Mouse (Mus musculus) limb, embryonic 12.5 days (tissue): ENCODE data around the gene Il12rb1. TPM values are rescaled to one million over a fixed set of nuclear protein-coding genes. Genes with fewer than 3 reads are reported as not detected.
A peak's percentile ranks its signal among the peaks of the same experiment; 100 is the strongest.

Source experiments
- ATAC-seq: fragments of 200-750 bp; cut with Nextera tagmentation; 2 replicates; pipeline ENCODE4 v1.8.0; 2017; ENCODE audit warnings: low read depth, moderate TSS enrichment; ENCODE audit not compliant: insufficient number of reproducible peaks, insufficient read depth, low FRiP score, low TSS enrichment
- H3K27ac ChIP-seq: fragments of 300-500 bp; sonication (generic); 2 replicates; pipeline ENCODE4 v1.5.1; 2016; ENCODE audit warnings: mild to moderate bottlenecking, moderate library complexity
- H3K27me3 ChIP-seq: fragments of 300-500 bp; sonication (generic); 2 replicates; pipeline ENCODE4 v1.6.1; 2016; ENCODE audit warnings: mild to moderate bottlenecking, moderate library complexity
- H3K36me3 ChIP-seq: fragments of 300-500 bp; sonication (generic); 2 replicates; pipeline ENCODE4 v1.6.1; 2016; ENCODE audit warnings: mild to moderate bottlenecking, moderate library complexity
- H3K4me1 ChIP-seq: fragments of 300-500 bp; sonication (generic); replicated peaks from 2 replicates; pipeline ENCODE4 v1.6.1; 2016
- H3K4me2 ChIP-seq: fragments of 300-500 bp; sonication (generic); 2 replicates; pipeline ENCODE4 v1.6.1; 2016; ENCODE audit warnings: mild to moderate bottlenecking, moderate library complexity
- H3K4me3 ChIP-seq: fragments of 300-500 bp; sonication (generic); replicated peaks from 2 replicates; pipeline ENCODE4 v1.5.1; 2016; ENCODE audit warnings: mild to moderate bottlenecking
- H3K9ac ChIP-seq: fragments of 300-500 bp; sonication (generic); replicated peaks from 2 replicates; pipeline ENCODE4 v1.6.1; 2016; ENCODE audit warnings: mild to moderate bottlenecking, moderate library complexity
- H3K9me3 ChIP-seq: fragments of 300-500 bp; sonication (generic); 2 replicates; pipeline ENCODE4 v1.6.1; 2016; ENCODE audit warnings: mild to moderate bottlenecking, moderate library complexity
- WGBS: fragments of 180-500 bp; shearing (Covaris S2); methylation state at CpG from one replicate; pipeline ENCODE4 v1.1.7; 2016; 5-methylcytosine and 5-hydroxymethylcytosine counted together
- polyA plus RNA-seq: library from polyadenylated mRNA; unstranded; fragments of >200 nt; fragmentation: Nextera tagmentation; extraction: Ambion mirVana; gene quantifications from 2 replicates; pipeline ENCODE4 v1.2.1, GENCODE M21; 2016

Il12rb1 gene
- polyA plus RNA-seq, 1 experiment from 2014 or later = not detected

DNA sequence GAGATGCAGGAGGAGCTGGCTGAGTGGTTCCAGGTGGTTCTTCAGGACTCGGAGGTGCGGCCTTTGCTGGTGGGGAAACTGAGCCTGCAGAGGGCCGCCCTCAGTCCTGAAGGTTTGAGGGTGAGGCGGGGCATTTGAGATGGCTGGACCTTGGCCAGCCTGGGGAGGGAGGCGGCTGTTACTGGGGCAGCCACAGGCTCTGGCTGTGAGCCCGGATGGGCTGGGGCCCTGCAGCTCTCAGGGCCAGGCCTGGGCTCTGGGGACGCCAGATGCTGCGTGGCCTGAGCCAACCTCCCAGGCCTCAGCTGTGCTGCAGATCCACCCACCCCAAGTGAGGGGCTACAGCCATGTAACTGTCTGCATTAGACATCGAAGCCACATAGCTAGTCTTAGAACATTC, 34.4 kb upstream of the Il12rb1 start:
- Histone ChIP-seq H3K36me3 (peaks cover 71% of the 10 kb centered on the region), H3K9ac (peak overlapping the region; percentile 96; the same call in 1 of the 2 replicates), H3K4me2 (peak overlapping the region; percentile 13; the same call in 1 of the 2 replicates), H3K4me3 (no peak overlapping the region), H3K4me1 (peaks cover 43% of the 10 kb centered on the region), H3K27ac (0 out of 2 replicates have a peak overlapping the region, but pooled peaks have one; percentile 37), H3K9me3 (no peaks in the 10 kb centered on the region), H3K27me3 (no peaks in the 10 kb centered on the region)
- WGBS = 71% methylated on average over 9 of the region's 9 CpGs
- no peak for ATAC-seq

DNA sequence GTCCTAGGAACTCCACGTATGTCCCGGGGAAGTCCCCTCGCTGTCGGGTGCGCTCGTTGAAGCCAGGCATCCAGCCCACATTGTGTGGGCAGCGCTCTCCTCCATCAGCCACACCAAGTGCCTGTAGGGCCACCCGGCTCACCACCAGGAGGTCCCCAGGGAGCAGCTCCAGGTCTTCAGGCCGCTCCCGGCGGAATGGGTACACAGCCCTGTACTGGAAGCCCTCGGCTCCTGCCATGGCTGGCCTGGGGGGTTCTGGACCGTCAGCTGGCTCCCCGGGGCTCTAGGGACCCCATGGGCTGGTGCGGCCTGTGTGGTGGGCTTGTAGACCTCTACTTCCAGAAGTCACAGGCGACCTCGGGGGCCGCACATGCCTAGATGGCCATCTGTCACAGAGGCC, 33.5 kb upstream of the Il12rb1 start:
- H3K27me3 ChIP-seq = no peaks in the 10 kb centered on the region
- peaks cover 43% of the 10 kb centered on the region for H3K4me1 ChIP-seq
- H3K9me3 ChIP-seq = no peaks in the 10 kb centered on the region
- peak overlapping the region; percentile 87 for H3K4me2 ChIP-seq
- ATAC-seq = no peak
- peak overlapping the region; percentile 96 for H3K9ac ChIP-seq
- H3K27ac ChIP-seq = no peak overlapping the region
- peak overlapping the region; percentile 84; the same call in 1 of the 2 replicates for H3K4me3 ChIP-seq
- 94% methylated on average over 18 of the region's 18 CpGs for WGBS
- peaks cover 73% of the 10 kb centered on the region for H3K36me3 ChIP-seq

DNA sequence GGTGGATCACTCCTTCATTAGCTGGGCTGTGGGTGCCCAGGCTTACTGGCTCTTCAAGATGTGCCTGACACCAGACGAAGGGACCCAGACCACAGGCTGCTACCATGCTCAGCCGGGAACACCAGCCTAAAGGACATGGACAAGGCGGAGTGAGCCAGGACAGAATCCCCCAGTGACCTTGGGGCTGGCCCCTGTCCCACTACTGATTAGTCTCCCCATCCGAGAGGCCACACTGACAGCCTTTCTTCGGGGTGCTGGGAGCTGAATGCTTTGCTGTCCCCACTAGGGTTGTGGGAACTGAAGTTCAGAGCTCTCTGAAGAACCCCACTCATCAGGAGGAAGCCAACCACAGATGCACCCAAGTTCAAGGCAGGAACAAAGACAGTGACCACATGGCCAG, 33.0 kb upstream of the Il12rb1 start:
- Histone ChIP-seq H3K9me3 (no peaks in the 10 kb centered on the region), H3K9ac (peak overlapping the region; percentile 96), H3K36me3 (peaks cover 73% of the 10 kb centered on the region), H3K4me1 (peaks cover 43% of the 10 kb centered on the region), H3K4me2 (peak overlapping the region; percentile 87), H3K27ac (no peak overlapping the region), H3K4me3 (peak overlapping the region; percentile 84), H3K27me3 (no peaks in the 10 kb centered on the region)
- no peak for ATAC-seq
- 94% methylated on average over 5 of the region's 5 CpGs for whole genome bisulfite sequencing

- ATAC-seq = peak; percentile 14
- peaks cover 43% of the 10 kb centered on the region for H3K4me1 ChIP-seq
These were observed 32.3 kb upstream of the Il12rb1 start for GRCm38 (mm10) chr8:70775851-70776495.

DNA sequence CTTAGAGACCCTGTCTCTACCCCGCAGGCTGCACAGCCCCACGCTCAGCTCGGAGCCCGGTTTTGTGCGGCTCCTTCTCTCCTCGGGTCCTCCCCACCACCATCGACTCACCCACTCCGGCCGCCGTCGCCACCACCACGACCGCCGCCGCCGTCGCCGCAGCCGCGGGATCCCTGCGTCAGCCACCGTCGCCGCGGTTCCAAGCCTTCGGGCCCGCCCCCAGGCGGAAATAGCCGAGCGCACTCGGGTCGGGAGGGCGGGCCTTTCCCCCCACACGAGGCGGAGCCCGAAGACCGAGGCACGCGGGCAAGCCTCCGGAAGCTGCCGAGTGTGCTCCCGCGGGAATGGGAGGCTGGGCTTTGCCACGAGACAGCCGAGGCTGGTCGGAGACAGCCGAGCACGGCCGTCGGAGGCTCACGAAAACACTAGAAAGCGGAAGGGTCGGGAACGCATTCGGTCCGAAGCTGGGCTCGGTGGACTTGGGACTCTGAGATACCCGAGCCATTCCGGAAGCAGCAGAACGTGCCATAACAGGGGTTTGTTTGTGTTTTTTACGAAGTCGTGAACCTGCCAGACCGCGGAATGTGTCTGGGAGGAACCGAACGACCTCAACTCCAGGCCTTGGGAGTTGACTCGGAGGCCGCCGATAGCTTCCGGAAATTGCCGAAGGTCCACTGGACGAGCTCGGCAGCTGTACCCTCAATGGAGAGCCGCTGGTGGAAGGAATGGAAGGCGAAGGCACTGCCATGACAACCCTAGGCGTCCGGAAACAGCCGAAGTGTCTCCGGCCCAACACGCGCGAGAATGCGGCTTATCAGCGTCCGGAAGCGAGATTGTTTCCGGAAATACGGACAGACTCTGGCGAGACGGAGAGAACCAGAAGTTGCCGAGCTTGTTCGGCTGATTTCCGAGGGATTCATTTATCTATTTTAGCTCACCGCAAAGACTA, 31.5 kb upstream of the Il12rb1 start, which contains the start of gene Pik3r2:
TSS of gene Pik3r2 (minus strand) at position 218 of the 949 bp plus-strand sequence.
- under 1% methylated on average over 94 of the region's 94 CpGs for WGBS
- H3K27me3 ChIP-seq = no peaks in the 10 kb centered on the region
- H3K9me3 ChIP-seq = no peaks in the 10 kb centered on the region
- peak within 1 kb of the TSS; percentile 87 for H3K4me2 ChIP-seq
- H3K36me3 ChIP-seq = peaks cover 73% of the 10 kb centered on the region
- peak within 1 kb of the TSS; percentile 97 for H3K27ac ChIP-seq
- ATAC-seq = peak; percentile 88
- peak within 1 kb of the TSS; percentile 96 for H3K9ac ChIP-seq
- H3K4me1 ChIP-seq = peaks cover 43% of the 10 kb centered on the region
- H3K4me3 ChIP-seq = peak within 1 kb of the TSS; percentile 84

More at GRCm38 (mm10) chr8:70775851-70776495, 32.3 kb upstream of the Il12rb1 start:
- Histone ChIP-seq H3K4me3 (peak overlapping the region; percentile 84), H3K4me2 (peak overlapping the region; percentile 87), H3K27ac (peak overlapping the region; percentile 97; the same call in 1 of the 2 replicates), H3K9ac (peak overlapping the region; percentile 96), H3K27me3 (no peaks in the 10 kb centered on the region), H3K36me3 (peaks cover 73% of the 10 kb centered on the region), H3K9me3 (no peaks in the 10 kb centered on the region)
- 3% methylated on average over 34 of the region's 34 CpGs for WGBS

DNA sequence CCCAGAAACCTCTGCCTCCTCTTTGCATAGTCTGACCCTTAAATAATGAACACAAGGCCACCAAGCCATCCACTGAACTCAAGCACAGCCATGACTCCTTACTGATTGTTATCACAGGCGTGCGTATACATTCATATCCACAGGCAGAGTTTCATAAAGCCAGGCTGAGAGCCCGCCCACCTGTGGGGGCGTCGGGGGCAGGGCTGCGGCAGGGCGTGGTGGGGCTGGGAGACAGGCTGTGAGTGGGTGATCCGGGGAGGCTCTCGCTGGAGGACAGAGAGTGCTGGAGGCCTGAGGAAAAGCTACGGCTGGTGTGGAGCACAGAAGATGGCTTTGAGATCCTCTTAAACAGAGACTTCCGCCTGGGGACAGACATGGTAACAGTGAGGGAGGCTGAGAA, 28.2 kb upstream of the Il12rb1 start:
- H3K9ac ChIP-seq = no peak overlapping the region
- no peak overlapping the region for H3K27ac ChIP-seq
- ATAC-seq = no peak
- H3K4me3 ChIP-seq = no peak overlapping the region
- no peak overlapping the region for H3K4me2 ChIP-seq
- WGBS = 80% methylated on average over 11 of the region's 11 CpGs
- H3K27me3 ChIP-seq = no peaks in the 10 kb centered on the region
- H3K9me3 ChIP-seq = no peaks in the 10 kb centered on the region
- H3K36me3 ChIP-seq = peaks cover 73% of the 10 kb centered on the region
- peaks cover 19% of the 10 kb centered on the region for H3K4me1 ChIP-seq

DNA sequence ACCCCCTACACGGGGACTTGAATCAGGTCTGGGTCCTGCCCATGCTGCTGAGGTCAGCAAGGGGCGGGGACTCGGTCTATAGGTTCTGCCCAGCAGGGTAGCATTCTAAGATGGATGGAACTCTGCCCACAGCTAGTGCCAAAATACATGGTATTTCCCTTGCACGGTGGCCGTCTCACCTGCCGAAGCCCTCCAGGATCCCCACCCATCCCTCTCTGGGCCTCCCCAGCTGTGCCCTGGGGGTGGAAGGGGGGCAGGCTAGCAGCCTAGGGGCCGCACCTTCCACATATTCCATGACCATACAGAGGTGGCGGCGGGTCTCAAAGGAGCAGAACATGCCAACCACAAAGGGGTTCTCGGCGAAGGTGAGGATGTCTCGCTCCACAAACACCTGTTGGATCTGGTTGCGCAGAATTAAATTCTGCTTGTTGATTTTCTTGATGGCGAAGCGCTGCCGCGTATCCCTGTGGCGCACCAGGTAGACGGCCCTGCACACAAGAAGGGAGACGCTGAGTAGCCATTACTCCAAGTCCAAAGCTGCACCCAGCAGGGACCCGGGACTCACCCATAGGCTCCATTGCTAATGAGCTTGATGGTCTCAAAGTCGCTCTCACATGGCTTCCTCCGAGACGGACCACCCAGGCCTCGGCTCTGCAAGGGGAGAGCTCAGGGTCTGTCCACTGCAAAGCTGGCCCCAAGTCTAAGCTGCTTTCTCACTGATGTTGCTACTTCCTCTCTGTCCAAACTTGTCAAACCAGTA, 21.8 kb upstream of the Il12rb1 start:
- no peak for ATAC-seq
- Histone ChIP-seq H3K9ac (no peak overlapping the region), H3K4me1 (peaks cover 34% of the 10 kb centered on the region), H3K27ac (no peak overlapping the region), H3K9me3 (no peaks in the 10 kb centered on the region), H3K4me3 (no peak overlapping the region), H3K27me3 (0 out of 2 replicates have a peak, but pooled peaks cover 3% of the 10 kb centered on the region), H3K36me3 (peaks cover 84% of the 10 kb centered on the region), H3K4me2 (no peak overlapping the region)
- 86% methylated on average over 25 of the region's 25 CpGs for WGBS

GRCm38 (mm10) chr8:70787051-70787445, 21.2 kb upstream of the Il12rb1 start:
- Histone ChIP-seq H3K4me3 (no peak overlapping the region), H3K36me3 (peaks cover 78% of the 10 kb centered on the region), H3K4me1 (peaks cover 39% of the 10 kb centered on the region), H3K4me2 (no peak overlapping the region), H3K27ac (no peak overlapping the region), H3K9me3 (no peaks in the 10 kb centered on the region), H3K27me3 (0 out of 2 replicates have a peak, but pooled peaks cover 3% of the 10 kb centered on the region), H3K9ac (no peak overlapping the region)
- ATAC-seq = no peak
- WGBS = 85% methylated on average over 3 of the region's 3 CpGs

DNA sequence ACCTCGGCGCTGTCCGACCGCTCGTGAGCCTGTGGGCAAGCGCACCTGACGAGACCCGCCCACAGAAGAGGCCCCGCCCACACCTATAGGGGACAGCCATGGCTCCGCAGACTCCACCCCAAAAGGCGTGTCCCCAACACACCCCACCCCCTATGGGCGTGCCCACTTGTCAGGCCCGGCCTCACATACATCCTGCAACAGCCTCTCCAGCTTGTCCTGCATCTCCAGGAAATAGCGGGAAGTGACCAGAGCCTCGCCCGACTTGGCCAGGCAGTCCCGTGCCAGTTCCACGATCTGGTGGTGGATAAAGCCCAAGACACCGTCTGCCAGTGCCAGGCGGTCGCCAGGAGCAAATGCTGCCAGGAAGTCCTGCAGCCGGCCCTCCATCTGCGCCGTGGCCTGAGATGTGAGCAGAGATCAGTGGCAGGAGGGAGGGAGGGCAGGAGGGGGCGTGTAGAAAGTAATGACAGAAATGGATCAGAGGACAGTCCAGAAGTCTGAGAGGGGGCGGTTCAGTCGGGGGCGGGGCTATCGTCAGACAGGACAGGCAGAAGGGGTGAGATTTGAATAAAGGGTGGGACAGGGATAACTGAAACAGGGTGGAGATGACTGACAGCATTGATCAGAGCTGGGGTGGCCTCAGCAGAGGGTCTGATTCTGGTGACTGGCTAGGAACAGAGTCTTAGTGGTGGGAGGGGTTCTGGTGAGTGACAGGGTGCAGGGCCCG, 20.1 kb upstream of the Il12rb1 start:
- Histone ChIP-seq H3K27me3 (0 out of 2 replicates have a peak, but pooled peaks cover 3% of the 10 kb centered on the region), H3K9ac (no peak overlapping the region), H3K9me3 (no peaks in the 10 kb centered on the region), H3K4me1 (peaks cover 46% of the 10 kb centered on the region), H3K27ac (no peak overlapping the region), H3K4me3 (no peak overlapping the region), H3K4me2 (peak overlapping the region; percentile 17), H3K36me3 (peaks cover 67% of the 10 kb centered on the region)
- 19% methylated on average over 30 of the region's 30 CpGs for WGBS
- no peak for ATAC-seq

- H3K27me3 ChIP-seq = 0 out of 2 replicates have a peak, but pooled peaks cover 3% of the 10 kb centered on the region
- peaks cover 58% of the 10 kb centered on the region for H3K36me3 ChIP-seq
- no peak overlapping the region for H3K4me3 ChIP-seq
- peaks cover 51% of the 10 kb centered on the region for H3K4me1 ChIP-seq
- WGBS = 78% methylated on average over 10 of the region's 10 CpGs
- H3K9ac ChIP-seq = no peak overlapping the region
- no peak overlapping the region for H3K4me2 ChIP-seq
- H3K27ac ChIP-seq = no peak overlapping the region
- no peaks in the 10 kb centered on the region for H3K9me3 ChIP-seq
- no peak for ATAC-seq
These were observed 19.2 kb upstream of the Il12rb1 start for GRCm38 (mm10) chr8:70789046-70789445.
